Mouse (Mus musculus): Measurements from ENCODE around the gene Tcl1b3. TPM values are rescaled to one million over a fixed set of nuclear protein-coding genes. Genes with fewer than 3 reads are reported as not detected.
"Not testable (repeated sequence)": the region's sequence is repeated elsewhere in the genome, so short reads cannot be mapped to it uniquely, and the experiment has no call there.

The Tcl1b3 gene
- total RNA-seq (2021): not detected
- long read RNA-seq, experiment 1: 0 reads
- long read RNA-seq, experiment 2: 0 reads

- intact Hi-C loops (cut with DNase I); DNase-seq: not testable (repeated sequence)
These were observed at the start of gene Tcl1b3 for GRCm38 (mm10) chr12:105190743-105191142. TSS of gene Tcl1b3 (plus strand) at chr12:105191043.

GRCm38 (mm10) chr12:105143096-105143495, 47.7 kb upstream of the Tcl1b3 start:
- no peak for DNase-seq
- intact Hi-C loops (cut with DNase I): no loop called here

GRCm38 (mm10) chr12:105144928-105145327, 45.9 kb upstream of the Tcl1b3 start:
- DNase-seq; intact Hi-C loops (cut with DNase I): not testable (repeated sequence)

- intact Hi-C loops (cut with DNase I): no loop called here
- no peak for DNase-seq
These were observed 45.1 kb upstream of the Tcl1b3 start, which contains the start of gene Tcl1b2 for GRCm38 (mm10) chr12:105145714-105146113. TSS of gene Tcl1b2 (plus strand) at chr12:105146014.

GRCm38 (mm10) chr12:105155286-105155685, 35.6 kb upstream of the Tcl1b3 start:
- intact Hi-C loops (cut with DNase I): not testable (repeated sequence)
- peak in 1 of 2 experiments; percentile 3 for DNase-seq

- no peak for DNase-seq
- intact Hi-C loops (cut with DNase I): no loop called here
These were observed 32.0 kb upstream of the Tcl1b3 start for GRCm38 (mm10) chr12:105158842-105159241.

GRCm38 (mm10) chr12:105159390-105159789, 31.5 kb upstream of the Tcl1b3 start, which contains the start of gene Tcl1b1:
TSS of gene Tcl1b1 (plus strand) at chr12:105159690.
- DNase-seq: no peak
- intact Hi-C loops (cut with DNase I): no loop called here

- DNase-seq: no peak
- intact Hi-C loops (cut with DNase I): no loop called here
These were observed 24.1 kb upstream of the Tcl1b3 start for GRCm38 (mm10) chr12:105166734-105167133.

GRCm38 (mm10) chr12:105173366-105173765, 17.5 kb upstream of the Tcl1b3 start:
- no peak for DNase-seq
- intact Hi-C loops (cut with DNase I): loop anchor here (10.0 kb wide), 1 partner anchor 119 kb away; no protein-coding TSS in a partner anchor

GRCm38 (mm10) chr12:105174318-105174717, 16.5 kb upstream of the Tcl1b3 start:
- intact Hi-C loops (cut with DNase I): loop anchor here (10.0 kb wide), 1 partner anchor 120 kb away; no protein-coding TSS in a partner anchor
- peak; percentile 48 to 68 for DNase-seq

GRCm38 (mm10) chr12:105176044-105176443, 14.8 kb upstream of the Tcl1b3 start, which contains the start of gene Tcl1b5:
TSS of gene Tcl1b5 (plus strand) at chr12:105176344.
- DNase-seq: not testable (repeated sequence)
- intact Hi-C loops (cut with DNase I): loop anchor here (10.0 kb wide), 1 partner anchor 121 kb away; no protein-coding TSS in a partner anchor

- DNase-seq; intact Hi-C loops (cut with DNase I): not testable (repeated sequence)
These were observed 9.7 kb upstream of the Tcl1b3 start for GRCm38 (mm10) chr12:105181040-105181644.

GRCm38 (mm10) chr12:105188980-105189379, 1.9 kb upstream of the Tcl1b3 start:
- peak in 1 of 2 experiments; percentile 10 for DNase-seq
- intact Hi-C loops (cut with DNase I): not testable (repeated sequence)

- DNase-seq; intact Hi-C loops (cut with DNase I): not testable (repeated sequence)
These were observed 9.0 kb downstream of the Tcl1b3 start for GRCm38 (mm10) chr12:105199684-105200497.

GRCm38 (mm10) chr12:105201657-105202056, 10.8 kb downstream of the Tcl1b3 start, which contains the start of gene Tcl1b4:
TSS of gene Tcl1b4 (plus strand) at chr12:105201957.
- intact Hi-C loops (cut with DNase I); DNase-seq: not testable (repeated sequence)

GRCm38 (mm10) chr12:105207071-105207470, 16.2 kb downstream of the Tcl1b3 start:
- intact Hi-C loops (cut with DNase I): no loop called here
- DNase-seq: no peak

GRCm38 (mm10) chr12:105208441-105208840, 17.6 kb downstream of the Tcl1b3 start:
- intact Hi-C loops (cut with DNase I): no loop called here
- no peak for DNase-seq

GRCm38 (mm10) chr12:105209231-105209630, 18.4 kb downstream of the Tcl1b3 start:
- intact Hi-C loops (cut with DNase I): no loop called here
- DNase-seq: no peak

- no peak for DNase-seq
- intact Hi-C loops (cut with DNase I): no loop called here
These were observed 26.4 kb downstream of the Tcl1b3 start for GRCm38 (mm10) chr12:105217101-105217760.

- intact Hi-C loops (cut with DNase I): no loop called here
- no peak for DNase-seq
These were observed 31.9 kb downstream of the Tcl1b3 start, which contains the start of gene Tcl1 for GRCm38 (mm10) chr12:105222601-105223319. TSS of gene Tcl1 (minus strand) at chr12:105222793.
